Mouse (Mus musculus): ENCODE data around the gene Gm37240.
A peak's percentile ranks its signal among the peaks of the same experiment; 100 is the strongest.

Gene Gm37240

GRCm38 (mm10) chr3:85757435-85757834 is 129.9 kb downstream of the Gm37240 start:
- DNase-seq (ENCODE audit: low read depth, low spot score) = no peak

GRCm38 (mm10) chr3:85749348-85749747 is 138.0 kb downstream of the Gm37240 start:
- no peak for DNase-seq (ENCODE audit: low read depth, low spot score)

GRCm38 (mm10) chr3:85748863-85749262 is 138.5 kb downstream of the Gm37240 start:
- DNase-seq (ENCODE audit: low read depth, low spot score) = no peak

- DNase-seq (ENCODE audit: low read depth, low spot score) = no peak
Observed at GRCm38 (mm10) chr3:85746116-85746515, 141.2 kb downstream of the Gm37240 start.

- no peak for DNase-seq (ENCODE audit: low read depth, low spot score)
Observed at GRCm38 (mm10) chr3:85741767-85742166, 145.6 kb downstream of the Gm37240 start.

GRCm38 (mm10) chr3:85738591-85738990 is 148.7 kb downstream of the Gm37240 start:
- no peak for DNase-seq (ENCODE audit: low read depth, low spot score)

GRCm38 (mm10) chr3:85733939-85734729 is 153.2 kb downstream of the Gm37240 start:
- DNase-seq (ENCODE audit: low read depth, low spot score) = no peak

GRCm38 (mm10) chr3:85727171-85727570 is 160.1 kb downstream of the Gm37240 start:
- no peak for DNase-seq (ENCODE audit: low read depth, low spot score)

GRCm38 (mm10) chr3:85725971-85726370 is 161.3 kb downstream of the Gm37240 start:
- DNase-seq (ENCODE audit: low read depth, low spot score) = no peak

GRCm38 (mm10) chr3:85725110-85725509 is 162.2 kb downstream of the Gm37240 start:
- no peak for DNase-seq (ENCODE audit: low read depth, low spot score)

- no peak for DNase-seq (ENCODE audit: low read depth, low spot score)
Observed at GRCm38 (mm10) chr3:85722581-85722980, 164.7 kb downstream of the Gm37240 start.

- no peak for DNase-seq (ENCODE audit: low read depth, low spot score)
Observed at GRCm38 (mm10) chr3:85715764-85716297, 171.5 kb downstream of the Gm37240 start.

- DNase-seq (ENCODE audit: low read depth, low spot score) = no peak
Observed at GRCm38 (mm10) chr3:85713936-85714709, 173.2 kb downstream of the Gm37240 start.

- no peak for DNase-seq (ENCODE audit: low read depth, low spot score)
Observed at GRCm38 (mm10) chr3:85710695-85711094, 176.6 kb downstream of the Gm37240 start.

- DNase-seq (ENCODE audit: low read depth, low spot score) = peak; percentile 25
Observed at GRCm38 (mm10) chr3:85707421-85707820, 179.9 kb downstream of the Gm37240 start.

GRCm38 (mm10) chr3:85703141-85703882 is 184.0 kb downstream of the Gm37240 start:
- no peak for DNase-seq (ENCODE audit: low read depth, low spot score)

GRCm38 (mm10) chr3:85698496-85698895 is 188.8 kb downstream of the Gm37240 start:
- no peak for DNase-seq (ENCODE audit: low read depth, low spot score)

- DNase-seq (ENCODE audit: low read depth, low spot score) = no peak
Observed at GRCm38 (mm10) chr3:85695056-85695455, 192.3 kb downstream of the Gm37240 start.

GRCm38 (mm10) chr3:85693013-85693412 is 194.3 kb downstream of the Gm37240 start:
- DNase-seq (ENCODE audit: low read depth, low spot score) = no peak

GRCm38 (mm10) chr3:85691134-85691533 is 196.2 kb downstream of the Gm37240 start:
- no peak for DNase-seq (ENCODE audit: low read depth, low spot score)

GRCm38 (mm10) chr3:85688341-85688740 is 199.0 kb downstream of the Gm37240 start:
- no peak for DNase-seq (ENCODE audit: low read depth, low spot score)

- no peak for DNase-seq (ENCODE audit: low read depth, low spot score)
Observed at GRCm38 (mm10) chr3:85685271-85685670, 202.0 kb downstream of the Gm37240 start.

Data from retina, adult 2 months (tissue).